Mouse (Mus musculus): ENCODE data around the gene Prrg2. TPM values are rescaled to one million over a fixed set of nuclear protein-coding genes. Genes with fewer than 3 reads are reported as not detected.
"Not testable (repeated sequence)": the region's sequence is repeated elsewhere in the genome, so short reads cannot be mapped to it uniquely, and the experiment has no call there.

The Prrg2 gene
- polyA plus RNA-seq (2012; rRNA removed), result 19.9 and 27.6 TPM in 2 replicates

- peak within 1 kb of the TSS; percentile 80 for H3K4me3 ChIP-seq (ENCODE audit: extremely low read depth, insufficient read depth, insufficient read length)
- H3K36me3 ChIP-seq (ENCODE audit: control insufficient read depth, insufficient read depth, low read length), result no peaks in the 10 kb centered on the region
- under 1% methylated on average over 31 of the region's 31 CpGs for WGBS
- peaks cover 4% of the 10 kb centered on the region; the same call in 1 of the 2 replicates for H3K4me1 ChIP-seq (ENCODE audit: control insufficient read depth, insufficient read depth, insufficient read length)
- no peaks in the 10 kb centered on the region for H3K27me3 ChIP-seq (ENCODE audit: control insufficient read depth, insufficient read depth, low read length)
- H3K27ac ChIP-seq (ENCODE audit: insufficient read depth, low read length), result peak within 1 kb of the TSS; percentile 94
- peak; percentile 91 to 97 for DNase-seq (ENCODE audit: low read depth in 1 of 2, low spot score in 2 of 2)
- peak; percentile 25 for TF ChIP-seq POLR2A (IDR thresholded peaks at IDR 0.05; ENCODE audit: low read depth, low read length)
- TF ChIP-seq CTCF (IDR thresholded peaks at IDR 0.05; ENCODE audit: extremely low read depth, insufficient read depth, insufficient read length, insufficient replicate concordance), result no peak
Measured at GRCm38 (mm10) chr7:45062239-45062835, at the start of gene Prrg2, which contains the start of gene Nosip. Gene Prrg2 (minus strand): TSS chr7:45062677. Gene Nosip (plus strand): TSS chr7:45062429.

- Histone ChIP-seq H3K27ac (ENCODE audit: insufficient read depth, low read length) (no peak overlapping the region), H3K36me3 (ENCODE audit: control insufficient read depth, insufficient read depth, low read length) (0 out of 2 replicates have a peak, but pooled peaks cover 2% of the 10 kb centered on the region), H3K27me3 (ENCODE audit: control insufficient read depth, insufficient read depth, low read length) (no peaks in the 10 kb centered on the region), H3K4me3 (ENCODE audit: extremely low read depth, insufficient read depth, insufficient read length) (no peak overlapping the region), H3K4me1 (ENCODE audit: control insufficient read depth, insufficient read depth, insufficient read length) (peaks cover 2% of the 10 kb centered on the region; the same call in 1 of the 2 replicates)
- TF ChIP-seq CTCF (IDR thresholded peaks at IDR 0.05; ENCODE audit: extremely low read depth, insufficient read depth, insufficient read length, insufficient replicate concordance) (no peak), POLR2A (IDR thresholded peaks at IDR 0.05; ENCODE audit: low read depth, low read length) (no peak)
- no peak for DNase-seq (ENCODE audit: low read depth in 1 of 2, low spot score in 2 of 2)
- WGBS, result 72% methylated on average over 2 of the region's 2 CpGs
Measured at GRCm38 (mm10) chr7:45111940-45112339, 49.5 kb upstream of the Prrg2 start.

GRCm38 (mm10) chr7:45110089-45110488, 47.6 kb upstream of the Prrg2 start:
- H3K36me3 ChIP-seq (ENCODE audit: control insufficient read depth, insufficient read depth, low read length); DNase-seq (ENCODE audit: low read depth in 1 of 2, low spot score in 2 of 2); H3K27ac ChIP-seq (ENCODE audit: insufficient read depth, low read length); H3K4me3 ChIP-seq (ENCODE audit: extremely low read depth, insufficient read depth, insufficient read length); H3K27me3 ChIP-seq (ENCODE audit: control insufficient read depth, insufficient read depth, low read length); H3K4me1 ChIP-seq (ENCODE audit: control insufficient read depth, insufficient read depth, insufficient read length): not testable (repeated sequence)
- 75% methylated on average over 4 of the region's 4 CpGs for WGBS

DNA sequence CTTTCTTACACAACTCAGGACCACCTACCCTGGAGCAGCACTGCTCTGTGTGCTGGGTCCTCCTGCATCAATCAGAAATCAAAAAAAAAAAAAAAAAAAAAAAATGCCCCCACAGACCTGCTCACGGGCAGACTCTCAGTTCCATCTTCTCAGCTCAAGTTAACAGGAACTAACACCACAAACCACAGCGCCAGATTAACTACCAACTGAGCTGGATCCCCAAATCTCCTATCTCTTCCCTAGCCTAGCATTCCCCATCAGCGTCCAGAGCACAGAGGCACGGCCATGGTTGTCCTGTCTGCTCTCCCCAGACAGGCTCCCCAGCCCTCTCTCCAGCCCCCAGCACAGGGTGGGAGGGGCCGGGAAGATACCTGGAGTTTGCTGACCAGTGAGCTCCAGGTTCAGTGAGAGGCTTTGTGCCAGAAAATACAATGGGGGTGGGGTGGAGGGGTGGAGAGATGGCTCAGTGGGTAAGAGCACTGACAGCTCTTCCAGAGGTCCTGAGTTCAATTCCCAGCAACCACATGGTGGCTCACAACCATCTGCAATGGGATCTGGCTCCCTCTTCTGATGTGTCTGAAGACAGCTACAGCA, 44.7 kb upstream of the Prrg2 start:
- Histone ChIP-seq H3K36me3 (ENCODE audit: control insufficient read depth, insufficient read depth, low read length) (no peaks in the 10 kb centered on the region), H3K27me3 (ENCODE audit: control insufficient read depth, insufficient read depth, low read length) (no peaks in the 10 kb centered on the region), H3K4me1 (ENCODE audit: control insufficient read depth, insufficient read depth, insufficient read length) (peaks cover 5% of the 10 kb centered on the region), H3K27ac (ENCODE audit: insufficient read depth, low read length) (no peak overlapping the region), H3K4me3 (ENCODE audit: extremely low read depth, insufficient read depth, insufficient read length) (no peak overlapping the region)
- TF ChIP-seq POLR2A (IDR thresholded peaks at IDR 0.05; ENCODE audit: low read depth, low read length), result no peak
- TF ChIP-seq CTCF (IDR thresholded peaks at IDR 0.05; ENCODE audit: extremely low read depth, insufficient read depth, insufficient read length, insufficient replicate concordance), result no peak
- WGBS, result 46% methylated on average over 5 of the region's 5 CpGs
- no peak for DNase-seq (ENCODE audit: low read depth in 1 of 2, low spot score in 2 of 2)

DNA sequence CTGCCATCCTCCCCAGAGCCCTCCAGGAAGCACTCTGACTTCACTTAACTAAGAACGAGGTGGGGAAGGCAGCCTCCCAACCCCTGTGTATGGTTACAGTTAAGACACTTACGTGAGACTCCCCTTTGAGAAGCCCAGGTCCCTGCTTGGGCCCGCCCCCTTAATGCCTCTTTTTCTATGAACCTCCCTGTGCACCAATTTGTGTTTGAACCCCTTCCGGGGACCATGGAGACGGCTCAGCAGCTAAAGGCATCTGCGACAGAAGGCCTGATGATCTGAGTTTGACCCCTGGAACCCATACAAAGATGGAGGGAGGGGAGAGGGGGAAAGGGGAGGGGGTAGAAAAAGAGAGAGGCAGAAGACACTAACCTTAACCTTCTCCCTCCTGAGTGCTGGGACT, 44.0 kb upstream of the Prrg2 start:
- Histone ChIP-seq H3K4me1 (ENCODE audit: control insufficient read depth, insufficient read depth, insufficient read length) (peaks cover 5% of the 10 kb centered on the region), H3K27me3 (ENCODE audit: control insufficient read depth, insufficient read depth, low read length) (no peaks in the 10 kb centered on the region), H3K27ac (ENCODE audit: insufficient read depth, low read length) (peak overlapping the region; percentile 9; the same call in 1 of the 2 replicates), H3K4me3 (ENCODE audit: extremely low read depth, insufficient read depth, insufficient read length) (no peak overlapping the region), H3K36me3 (ENCODE audit: control insufficient read depth, insufficient read depth, low read length) (no peaks in the 10 kb centered on the region)
- 82% methylated on average over 6 of the region's 6 CpGs for WGBS
- no peak for DNase-seq (ENCODE audit: low read depth in 1 of 2, low spot score in 2 of 2)
- TF ChIP-seq CTCF (IDR thresholded peaks at IDR 0.05; ENCODE audit: extremely low read depth, insufficient read depth, insufficient read length, insufficient replicate concordance) (no peak), POLR2A (IDR thresholded peaks at IDR 0.05; ENCODE audit: low read depth, low read length) (no peak)

- H3K4me1 ChIP-seq (ENCODE audit: control insufficient read depth, insufficient read depth, insufficient read length), result peaks cover 5% of the 10 kb centered on the region
- TF ChIP-seq CTCF (IDR thresholded peaks at IDR 0.05; ENCODE audit: extremely low read depth, insufficient read depth, insufficient read length, insufficient replicate concordance) (no peak), POLR2A (IDR thresholded peaks at IDR 0.05; ENCODE audit: low read depth, low read length) (no peak)
- no peak overlapping the region for H3K4me3 ChIP-seq (ENCODE audit: extremely low read depth, insufficient read depth, insufficient read length)
- no peak for DNase-seq (ENCODE audit: low read depth in 1 of 2, low spot score in 2 of 2)
- no peaks in the 10 kb centered on the region for H3K36me3 ChIP-seq (ENCODE audit: control insufficient read depth, insufficient read depth, low read length)
- no peak overlapping the region for H3K27ac ChIP-seq (ENCODE audit: insufficient read depth, low read length)
- WGBS, result 83% methylated on average over 8 of the region's 8 CpGs
- no peaks in the 10 kb centered on the region for H3K27me3 ChIP-seq (ENCODE audit: control insufficient read depth, insufficient read depth, low read length)
Measured at GRCm38 (mm10) chr7:45105491-45105890, 43.0 kb upstream of the Prrg2 start.

- peaks cover 5% of the 10 kb centered on the region for H3K4me1 ChIP-seq (ENCODE audit: control insufficient read depth, insufficient read depth, insufficient read length)
- WGBS, result 82% methylated on average over 5 of the region's 5 CpGs
- no peaks in the 10 kb centered on the region for H3K36me3 ChIP-seq (ENCODE audit: control insufficient read depth, insufficient read depth, low read length)
- DNase-seq (ENCODE audit: low read depth in 1 of 2, low spot score in 2 of 2), result no peak
- H3K27me3 ChIP-seq (ENCODE audit: control insufficient read depth, insufficient read depth, low read length), result no peaks in the 10 kb centered on the region
- no peak overlapping the region for H3K4me3 ChIP-seq (ENCODE audit: extremely low read depth, insufficient read depth, insufficient read length)
- H3K27ac ChIP-seq (ENCODE audit: insufficient read depth, low read length), result no peak overlapping the region
- no peak for TF ChIP-seq CTCF (IDR thresholded peaks at IDR 0.05; ENCODE audit: extremely low read depth, insufficient read depth, insufficient read length, insufficient replicate concordance)
- no peak for TF ChIP-seq POLR2A (IDR thresholded peaks at IDR 0.05; ENCODE audit: low read depth, low read length)
Measured at GRCm38 (mm10) chr7:45104941-45105340, 42.5 kb upstream of the Prrg2 start.

Measured in spleen, adult 2 months (tissue).